Mouse (Mus musculus) CH12.LX (cell line): ENCODE measurements around the gene Ubap1.

Experiments used
- CHD1 ChIP-seq: IDR thresholded peaks from 2 replicates; pipeline ENCODE4 v1.6.1; 2012; ENCODE audit warnings: low read depth, low read length, improper control_type of control experiment, inconsistent platforms
- CTCF ChIP-seq, 2 experiments: IDR thresholded peaks in 1 of 2; conservative IDR thresholded peaks in 1 of 2; 2 replicates each; pipeline ENCODE4 v1.5.1; 2011 to 2012; ENCODE audit warnings: low read depth in 2 of 2, low read length in 2 of 2, improper control_type of control experiment in 1 of 2, inconsistent platforms in 1 of 2, mild to moderate bottlenecking in 1 of 2, moderate library complexity in 1 of 2
- ETS1 ChIP-seq: conservative IDR thresholded peaks from 2 replicates; pipeline ENCODE4 v1.6.1; 2012; ENCODE audit warnings: low read depth, mild to moderate bottlenecking, inconsistent platforms, low read length, improper control_type of control experiment, moderate library complexity
- MYC ChIP-seq: IDR thresholded peaks from 2 replicates; pipeline ENCODE4 v1.6.1; 2011; ENCODE audit warnings: low read depth, mild to moderate bottlenecking, improper control_type of control experiment, low read length
- NRF1 ChIP-seq: IDR thresholded peaks from 2 replicates; pipeline ENCODE4 v1.6.1; 2014; ENCODE audit warnings: low read depth, mild to moderate bottlenecking, inconsistent platforms, low read length, improper control_type of control experiment, moderate library complexity
- POLR2A ChIP-seq: IDR thresholded peaks from 2 replicates; pipeline ENCODE4 v1.6.1; 2011; ENCODE audit warnings: low read depth, mild to moderate bottlenecking, improper control_type of control experiment, low read length
- RAD21 ChIP-seq: IDR thresholded peaks from 2 replicates; pipeline ENCODE4 v1.6.1; 2011; ENCODE audit warnings: low read depth, mild to moderate bottlenecking, low read length, improper control_type of control experiment, moderate library complexity
- SMC3 ChIP-seq: IDR thresholded peaks from 2 replicates; pipeline ENCODE4 v1.6.1; 2011; ENCODE audit warnings: low read depth, low read length, improper control_type of control experiment
- TBP ChIP-seq: conservative IDR thresholded peaks from 2 replicates; pipeline ENCODE4 v1.6.1; 2011; ENCODE audit warnings: low read depth, low read length, improper control_type of control experiment
- USF1 ChIP-seq: IDR thresholded peaks from 2 replicates; pipeline ENCODE4 v1.6.1; 2014; ENCODE audit warnings: low read depth, mild to moderate bottlenecking, inconsistent platforms, low read length, improper control_type of control experiment
- ZNF384 ChIP-seq: IDR thresholded peaks from 2 replicates; pipeline ENCODE4 v1.6.1; 2012; ENCODE audit warnings: low read depth, low read length, improper control_type of control experiment, inconsistent platforms

DNA sequence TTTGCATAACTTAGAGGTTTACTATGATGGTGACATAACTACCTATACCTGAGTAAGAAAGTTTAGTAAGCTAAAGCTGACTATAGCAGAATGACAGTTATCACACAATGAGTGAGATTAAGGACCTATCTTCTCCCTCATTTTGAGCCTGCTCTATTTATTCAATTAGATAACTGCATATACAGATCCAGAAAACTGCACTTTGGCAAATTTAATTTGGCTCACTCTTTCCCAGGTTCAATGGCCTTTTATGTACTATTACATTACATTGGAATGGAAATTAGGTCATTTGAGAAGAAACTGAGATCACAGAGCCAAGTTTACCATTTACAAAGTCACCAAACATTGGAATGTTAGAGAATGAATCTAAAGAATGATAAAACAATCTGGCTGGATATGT lies 68.2 kb downstream of the Ubap1 start:
- TF ChIP-seq NRF1 (no peak), POLR2A (no peak), CTCF (conservative IDR thresholded peaks at IDR 0.05 in 1 of 2, IDR thresholded peaks at IDR 0.05 in 1 of 2; ENCODE audit: low read depth in 2 of 2, low read length in 2 of 2) (no peak), USF1 (no peak), SMC3 (no peak), TBP (no peak), ETS1 (no peak), ZNF384 (no peak), CHD1 (no peak), MYC (no peak), RAD21 (no peak)
